Mouse (Mus musculus): ENCODE measurements around the gene Aacs. TPM values are rescaled to one million over a fixed set of nuclear protein-coding genes. Genes with fewer than 3 reads are reported as not detected.

Aacs gene
- total RNA-seq, 2 experiments from 2014 or later: 2.8 to 3.3 TPM

DNA sequence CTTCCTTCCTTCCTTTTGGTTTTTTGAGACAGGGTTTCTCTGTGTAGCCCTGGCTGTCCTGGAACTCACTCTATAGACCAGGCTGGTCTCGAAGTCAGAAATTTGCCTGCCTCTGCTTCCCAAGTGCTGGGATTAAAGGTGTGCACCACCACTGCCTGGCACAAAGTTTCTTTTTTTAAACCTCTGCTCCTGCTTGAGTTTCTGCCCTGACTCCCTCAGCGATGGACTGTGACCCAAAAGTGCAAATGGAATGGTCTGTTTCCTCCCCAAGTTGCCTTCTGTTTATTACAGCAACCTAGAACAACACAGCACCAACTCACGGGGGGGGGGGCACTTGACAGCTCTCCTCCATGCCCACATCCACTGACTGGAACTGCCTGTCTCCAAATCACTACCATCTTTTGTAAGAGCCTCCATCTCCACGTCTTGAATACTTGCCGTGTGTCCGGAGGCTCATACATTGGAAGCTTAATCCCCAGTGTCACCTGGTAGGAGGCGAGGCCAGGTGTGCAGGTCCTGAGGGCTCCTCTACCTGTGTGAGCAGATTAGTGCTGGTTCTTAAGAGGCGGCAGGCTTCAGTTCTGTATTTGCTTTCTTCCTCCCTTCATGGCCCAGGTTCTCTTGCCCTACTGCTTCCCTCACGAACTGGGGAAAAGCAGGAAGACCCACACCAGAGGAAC lies 2.7 kb upstream of the Aacs start:
- intact Hi-C loops (cut with DNase I): no loop called here
- no peak overlapping the region for H3K27ac ChIP-seq
- no peak overlapping the region for H3K4me3 ChIP-seq
- TF ChIP-seq CTCF (IDR thresholded peaks at IDR 0.05): no peak
- DNase-seq: no peak

DNA sequence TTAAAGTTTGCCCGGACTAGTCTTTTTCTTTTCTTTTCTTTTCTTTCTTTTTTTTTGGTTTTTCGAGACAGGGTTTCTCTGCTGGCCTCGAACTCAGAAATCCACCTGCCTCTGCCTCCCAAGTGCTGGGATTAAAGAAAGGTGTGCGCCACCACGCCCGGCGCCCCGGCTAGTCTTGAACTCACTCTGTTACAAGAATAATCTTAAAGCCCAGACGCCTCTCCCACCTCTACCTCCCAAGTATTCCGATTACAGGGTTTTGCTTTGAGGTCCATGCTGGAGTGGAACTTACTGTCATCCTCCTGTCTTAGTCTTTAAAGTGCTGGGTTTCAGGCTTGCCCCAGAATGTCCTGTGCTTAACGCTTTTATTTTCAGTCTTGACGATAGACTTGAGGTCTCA lies 584 bp upstream of the Aacs start:
- Histone ChIP-seq H3K4me3 (peak overlapping the region; percentile 94), H3K27ac (peak overlapping the region; percentile 75)
- intact Hi-C loops (cut with DNase I): loop anchor here (1.0 to 5.0 kb wide), 2 partner anchors 10 to 63 kb away; no protein-coding TSS in a partner anchor
- peak; percentile 14 for DNase-seq
- TF ChIP-seq CTCF (IDR thresholded peaks at IDR 0.05): no peak

DNA sequence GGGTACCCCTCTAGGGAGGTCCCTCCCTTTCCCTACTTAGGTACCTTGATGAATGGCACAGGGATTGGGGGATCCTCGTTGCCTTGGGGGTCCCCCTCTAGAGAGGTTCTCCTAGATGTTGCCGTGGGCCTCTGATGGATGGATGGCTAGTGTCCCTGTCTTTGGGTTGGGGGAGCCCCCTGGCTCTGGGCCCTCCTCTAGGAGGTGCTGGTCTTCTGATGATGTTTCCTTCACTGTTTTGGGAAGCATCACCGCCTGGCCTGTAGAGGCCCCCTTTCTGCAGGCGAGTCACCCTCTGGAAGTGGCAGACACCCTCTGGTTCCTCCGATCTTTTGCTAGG lies 642 bp downstream of the Aacs start:
- H3K27ac ChIP-seq: peak overlapping the region; percentile 87
- intact Hi-C loops (cut with DNase I): loop anchor here (5.0 kb wide), 1 partner anchor 64 kb away; no protein-coding TSS in a partner anchor
- peak overlapping the region; percentile 94 for H3K4me3 ChIP-seq
- no peak for TF ChIP-seq CTCF (IDR thresholded peaks at IDR 0.05)
- peak; percentile 29 for DNase-seq

DNA sequence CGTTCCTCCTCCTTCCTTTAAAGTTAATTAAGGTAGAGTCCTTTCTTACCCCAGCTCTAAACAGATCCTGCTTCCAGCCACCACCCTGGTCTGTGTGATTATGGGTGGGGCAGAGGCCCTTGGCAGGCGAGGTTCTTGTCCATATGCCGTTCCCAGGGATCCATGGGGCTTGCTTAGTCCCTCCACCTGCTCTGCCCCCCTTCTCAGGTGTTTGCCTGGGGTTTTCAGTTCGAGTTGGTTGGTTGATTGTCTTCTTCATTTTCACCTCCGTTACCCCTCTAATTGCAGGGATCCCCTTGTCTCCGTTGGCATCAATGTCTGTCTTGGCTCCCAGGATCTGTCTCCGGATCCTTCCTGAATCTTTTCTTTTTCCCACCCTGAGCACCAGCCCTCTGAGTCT lies 1.2 kb downstream of the Aacs start:
- Histone ChIP-seq H3K27ac (peak overlapping the region; percentile 87; the same call in 1 of the 2 replicates), H3K4me3 (peak overlapping the region; percentile 94)
- no peak for DNase-seq
- TF ChIP-seq CTCF (IDR thresholded peaks at IDR 0.05): no peak
- intact Hi-C loops (cut with DNase I): loop anchor here (5.0 kb wide), 1 partner anchor 64 kb away; no protein-coding TSS in a partner anchor

DNA sequence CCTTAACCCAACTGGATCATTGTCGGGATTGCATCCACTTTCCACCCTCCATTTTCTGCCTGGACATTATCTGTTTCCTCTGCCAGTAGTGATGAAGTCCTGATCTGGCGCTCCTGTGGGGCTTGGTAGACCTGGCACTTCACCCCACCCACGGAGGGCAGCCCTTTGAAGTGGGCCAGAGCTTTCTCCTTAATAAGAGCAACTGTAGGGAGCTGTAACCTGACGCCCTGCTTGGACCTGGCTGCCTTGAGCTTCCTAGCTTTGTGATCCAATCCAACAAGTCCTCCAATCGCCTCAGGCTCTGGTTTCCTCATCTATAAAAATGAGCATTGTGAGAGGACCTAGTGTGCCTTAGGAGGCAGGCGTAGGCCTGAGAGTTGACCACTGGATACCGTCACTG lies 1.9 kb downstream of the Aacs start:
- no peak for TF ChIP-seq CTCF (IDR thresholded peaks at IDR 0.05)
- no peak overlapping the region; the same call in none of the 2 replicates for H3K4me3 ChIP-seq
- intact Hi-C loops (cut with DNase I): loop anchor here (5.0 kb wide), 1 partner anchor 65 kb away; no protein-coding TSS in a partner anchor

DNA sequence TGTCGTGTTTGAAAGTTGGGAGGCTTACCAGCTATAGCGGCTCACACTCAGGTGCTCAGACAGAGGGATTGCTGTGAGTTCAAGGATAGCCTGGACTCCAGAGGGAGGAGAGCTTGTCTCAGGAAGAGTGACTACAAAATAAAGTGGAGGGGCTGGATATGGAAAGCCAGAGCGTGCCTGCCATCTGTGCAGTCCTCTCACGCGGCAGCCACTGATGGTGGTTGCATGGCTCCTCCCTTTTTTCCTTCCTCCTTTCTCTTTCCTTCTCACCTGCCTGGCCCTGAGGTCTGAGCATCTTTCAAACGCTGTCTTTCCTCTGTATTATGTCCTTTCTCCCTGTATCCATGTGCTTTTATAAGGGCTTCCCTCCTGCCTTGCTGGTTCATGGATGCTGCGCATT lies 2.4 kb downstream of the Aacs start:
- no peak overlapping the region; the same call in 1 of the 2 replicates for H3K4me3 ChIP-seq
- intact Hi-C loops (cut with DNase I): loop anchor here (5.0 kb wide), 1 partner anchor 66 kb away; no protein-coding TSS in a partner anchor
- DNase-seq: peak; percentile 5
- no peak for TF ChIP-seq CTCF (IDR thresholded peaks at IDR 0.05)
- H3K27ac ChIP-seq: no peak overlapping the region

More for the DNA sequence above, 1.9 kb downstream of the Aacs start:
- peak; percentile 18 for DNase-seq
- no peak overlapping the region; the same call in 1 of the 2 replicates for H3K27ac ChIP-seq

DNA sequence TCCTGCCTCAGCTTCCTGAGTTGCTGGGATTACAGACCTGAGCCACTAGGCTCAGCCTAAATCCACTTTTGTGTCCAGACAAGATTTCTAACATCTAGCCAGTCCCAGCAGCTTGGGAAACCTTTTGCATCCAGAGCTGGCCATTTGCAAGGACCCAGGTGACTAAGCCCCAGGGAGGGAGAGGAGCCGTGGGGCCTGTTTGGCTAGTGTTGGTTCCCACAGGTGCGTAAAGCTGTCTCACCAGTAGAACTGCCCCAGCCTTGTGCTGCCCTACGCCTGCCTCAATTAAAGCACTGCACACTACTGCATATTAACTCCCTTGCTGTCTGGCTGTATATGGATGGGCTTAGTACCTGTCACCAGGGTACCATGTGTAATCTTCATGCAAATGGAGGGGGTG lies 3.8 kb downstream of the Aacs start:
- no peak for DNase-seq
- intact Hi-C loops (cut with DNase I): loop anchor here (5.0 kb wide), 1 partner anchor 67 kb away; no protein-coding TSS in a partner anchor

DNA sequence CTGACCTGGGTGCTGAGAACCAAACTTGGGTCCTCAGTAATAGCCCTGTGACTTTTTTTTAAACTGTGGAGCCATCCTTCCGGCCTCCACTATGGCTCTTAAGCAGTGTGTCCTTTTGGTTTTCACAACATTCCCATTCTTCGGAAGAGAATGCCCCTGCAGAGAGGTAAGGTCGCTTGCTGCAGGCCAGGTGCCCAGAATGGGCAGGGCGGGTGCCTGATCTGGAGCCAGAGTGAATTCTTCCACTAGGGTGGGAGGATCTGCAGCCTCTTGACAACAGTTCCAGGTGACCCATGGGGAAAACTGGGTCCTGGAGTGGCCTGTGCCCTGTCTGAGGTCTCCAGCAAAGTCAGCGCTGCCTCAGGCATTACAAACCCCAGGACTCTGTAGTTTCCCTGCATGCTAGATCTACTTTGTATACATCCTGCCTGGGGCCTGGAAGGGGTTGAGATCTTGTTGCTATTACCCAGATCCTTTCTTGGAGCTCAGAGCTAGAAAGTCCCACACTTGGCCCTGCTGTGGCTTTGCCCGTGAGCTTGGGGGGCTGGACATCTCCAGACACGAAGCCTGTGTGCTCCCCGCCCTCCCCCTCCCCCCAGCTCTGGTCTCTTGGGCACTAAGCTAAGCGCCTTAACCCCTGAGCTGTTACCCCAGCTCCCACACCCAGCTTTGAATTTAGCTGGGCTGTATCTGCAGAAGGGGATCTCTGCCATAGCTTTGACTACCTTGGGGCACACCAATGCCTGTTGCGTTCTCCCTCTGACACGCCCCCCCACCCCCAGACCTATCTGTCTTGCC lies 5.0 kb downstream of the Aacs start:
- H3K27ac ChIP-seq: no peak overlapping the region
- intact Hi-C loops (cut with DNase I): no loop called here
- no peak for TF ChIP-seq CTCF (IDR thresholded peaks at IDR 0.05)
- H3K4me3 ChIP-seq: no peak overlapping the region
- DNase-seq: no peak

More for the DNA sequence above, 3.8 kb downstream of the Aacs start:
- no peak overlapping the region for H3K27ac ChIP-seq
- TF ChIP-seq CTCF (IDR thresholded peaks at IDR 0.05): no peak
- H3K4me3 ChIP-seq: no peak overlapping the region

DNA sequence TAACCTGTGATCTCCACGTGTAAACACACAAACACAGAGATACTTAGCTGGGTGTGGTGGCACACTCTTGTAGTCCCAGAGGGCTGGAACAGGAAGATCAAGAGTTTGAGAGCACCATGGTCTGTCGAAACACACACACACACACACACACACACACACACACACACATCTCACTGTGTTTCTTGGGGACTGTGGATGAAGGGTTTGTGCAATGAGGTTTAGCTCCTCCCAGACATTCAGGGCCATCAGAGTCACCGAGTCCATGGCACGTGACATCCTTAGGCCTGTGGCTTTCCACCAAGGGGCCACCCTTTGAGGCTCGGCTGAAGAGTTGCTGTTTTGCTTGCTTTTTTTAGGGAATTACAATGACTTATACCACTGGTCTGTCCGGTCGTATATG lies 6.9 kb downstream of the Aacs start:
- no peak for DNase-seq
- TF ChIP-seq CTCF (IDR thresholded peaks at IDR 0.05): no peak
- Histone ChIP-seq H3K27ac (no peak overlapping the region), H3K4me3 (no peak overlapping the region)
- intact Hi-C loops (cut with DNase I): no loop called here

DNA sequence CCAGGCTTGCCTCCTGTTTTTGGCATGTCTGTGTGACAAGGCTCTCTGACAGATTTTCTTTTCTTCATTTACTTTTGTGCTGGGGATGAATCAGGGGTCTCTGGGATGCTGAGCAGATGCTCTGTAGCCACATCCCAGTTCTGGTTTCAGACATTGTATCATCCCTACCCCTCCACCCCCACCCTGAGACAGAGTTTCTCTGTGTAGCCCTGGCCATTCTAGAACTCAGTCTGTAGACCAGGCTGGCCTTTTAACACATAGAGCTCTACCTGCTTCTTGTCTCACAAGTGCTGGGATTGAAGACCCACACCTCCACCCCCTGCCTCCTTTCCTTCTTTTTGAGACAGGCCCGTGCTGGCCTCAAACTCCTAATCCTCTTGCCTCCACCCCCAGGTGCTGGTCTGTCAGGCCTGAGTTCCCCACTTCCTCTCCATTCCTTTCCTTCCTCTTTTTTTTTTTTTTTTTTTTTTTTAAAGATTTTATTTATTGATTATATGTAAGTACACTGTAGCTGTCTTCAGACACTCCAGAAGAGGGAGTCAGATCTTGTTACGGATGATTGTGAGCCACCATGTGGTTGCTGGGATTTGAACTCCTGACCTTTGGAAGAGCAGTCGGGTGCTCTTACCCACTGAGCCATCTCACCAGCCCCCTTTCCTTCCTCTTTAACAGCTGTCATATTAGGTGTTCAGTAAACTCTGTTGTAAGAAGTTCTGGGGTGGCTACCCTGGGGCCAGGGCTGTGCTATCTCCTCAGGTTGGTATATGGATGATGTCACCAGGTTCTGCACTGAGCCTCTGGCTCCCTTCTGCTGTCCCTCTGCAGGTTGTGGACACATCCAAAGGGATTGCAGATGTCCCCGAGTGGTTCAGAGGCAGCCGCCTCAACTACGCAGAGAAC lies 8.3 kb downstream of the Aacs start:
- no peak for TF ChIP-seq CTCF (IDR thresholded peaks at IDR 0.05)
- intact Hi-C loops (cut with DNase I): no loop called here
- no peak overlapping the region for H3K4me3 ChIP-seq
- no peak for DNase-seq
- H3K27ac ChIP-seq: no peak overlapping the region

DNA sequence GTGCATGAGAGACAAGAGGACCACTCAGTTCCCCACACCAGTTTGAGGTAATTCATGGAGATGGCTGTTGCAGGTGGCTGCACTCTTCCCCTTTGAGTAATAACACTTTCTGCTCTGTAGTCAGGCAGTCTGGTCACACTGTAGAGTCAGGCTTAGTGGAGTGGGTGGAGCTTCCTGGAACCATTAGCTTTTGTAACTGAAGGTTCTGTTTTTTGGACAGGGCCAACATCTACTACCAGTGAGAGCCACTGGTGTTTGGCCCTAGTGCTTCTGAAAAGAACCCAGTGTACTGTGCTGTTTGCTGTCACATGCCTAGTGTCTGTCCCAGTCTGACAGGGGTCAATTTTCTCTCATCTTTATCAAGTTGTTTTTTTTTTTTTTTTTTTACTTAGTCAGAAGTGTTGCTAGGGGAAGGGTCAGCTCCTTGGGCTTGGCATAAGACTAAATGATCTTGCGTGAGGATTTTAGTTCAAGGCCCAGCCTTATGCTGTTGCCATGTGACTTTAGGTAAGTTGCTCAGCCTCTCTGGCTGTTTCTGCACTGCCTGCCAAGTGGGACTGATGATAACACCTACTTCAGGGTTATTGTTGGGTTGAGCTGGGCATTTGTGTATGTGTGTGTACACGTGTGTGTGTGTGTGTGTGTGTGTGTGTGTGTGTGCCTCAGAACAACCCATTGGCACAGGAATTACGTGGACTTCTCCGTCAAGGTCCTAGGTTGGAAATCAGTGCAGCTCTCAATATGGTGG lies 9.6 kb downstream of the Aacs start:
- no peak for DNase-seq
- TF ChIP-seq CTCF (IDR thresholded peaks at IDR 0.05): no peak
- intact Hi-C loops (cut with DNase I): no loop called here
- H3K4me3 ChIP-seq: no peak overlapping the region
- no peak overlapping the region for H3K27ac ChIP-seq

DNA sequence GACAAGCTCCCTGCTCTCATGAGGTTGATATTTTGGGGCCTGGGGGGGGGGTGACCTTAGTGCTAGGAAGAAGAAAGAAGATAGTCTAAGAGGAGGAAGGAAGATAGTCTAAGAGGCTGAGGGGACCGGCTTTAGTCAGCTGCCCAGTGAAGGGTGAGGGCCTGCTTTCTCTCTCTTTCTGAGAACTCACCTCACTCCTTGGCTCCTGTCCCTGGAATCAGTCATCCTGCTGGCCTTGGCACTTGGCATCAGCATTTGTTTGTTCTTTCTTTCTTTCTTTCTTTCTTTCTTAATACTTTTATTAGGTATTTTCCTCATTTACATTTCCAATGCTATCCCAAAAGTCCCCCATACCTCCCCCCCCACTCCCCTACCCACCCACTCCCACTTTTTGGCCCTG lies 10.5 kb downstream of the Aacs start:
- no peak for TF ChIP-seq CTCF (IDR thresholded peaks at IDR 0.05)
- Histone ChIP-seq H3K27ac (no peak overlapping the region), H3K4me3 (no peak overlapping the region)
- no peak for DNase-seq
- intact Hi-C loops (cut with DNase I): no loop called here

Data from gastrocnemius, adult 2 months (tissue).